Mouse (Mus musculus): ENCODE results near the gene Hspa1a. TPM values are rescaled to one million over a fixed set of nuclear protein-coding genes. Genes with fewer than 3 reads are reported as not detected.
"Not testable (repeated sequence)": the region's sequence is repeated elsewhere in the genome, so short reads cannot be mapped to it uniquely, and the experiment has no call there.

Hspa1a gene
- 1 to 10 TPM; 3.8 to 6.8 TPM for total RNA-seq (2021)
- long read RNA-seq, experiment 1, transcript Hspa1a-201 (1 exons, 2,967 nt) = major isoform, 9 of 9 reads
- long read RNA-seq, experiment 1, partial matches to known transcripts = 0 of 9 reads
- long read RNA-seq, experiment 1, other reads (novel, unspliced or antisense) = 0 of 9 reads
- long read RNA-seq, experiment 2, transcript Hspa1a-201 (1 exons, 2,967 nt) = major isoform, 10 of 10 reads
- long read RNA-seq, experiment 2, partial matches to known transcripts = 0 of 10 reads
- long read RNA-seq, experiment 2, other reads (novel, unspliced or antisense) = 0 of 10 reads

DNA sequence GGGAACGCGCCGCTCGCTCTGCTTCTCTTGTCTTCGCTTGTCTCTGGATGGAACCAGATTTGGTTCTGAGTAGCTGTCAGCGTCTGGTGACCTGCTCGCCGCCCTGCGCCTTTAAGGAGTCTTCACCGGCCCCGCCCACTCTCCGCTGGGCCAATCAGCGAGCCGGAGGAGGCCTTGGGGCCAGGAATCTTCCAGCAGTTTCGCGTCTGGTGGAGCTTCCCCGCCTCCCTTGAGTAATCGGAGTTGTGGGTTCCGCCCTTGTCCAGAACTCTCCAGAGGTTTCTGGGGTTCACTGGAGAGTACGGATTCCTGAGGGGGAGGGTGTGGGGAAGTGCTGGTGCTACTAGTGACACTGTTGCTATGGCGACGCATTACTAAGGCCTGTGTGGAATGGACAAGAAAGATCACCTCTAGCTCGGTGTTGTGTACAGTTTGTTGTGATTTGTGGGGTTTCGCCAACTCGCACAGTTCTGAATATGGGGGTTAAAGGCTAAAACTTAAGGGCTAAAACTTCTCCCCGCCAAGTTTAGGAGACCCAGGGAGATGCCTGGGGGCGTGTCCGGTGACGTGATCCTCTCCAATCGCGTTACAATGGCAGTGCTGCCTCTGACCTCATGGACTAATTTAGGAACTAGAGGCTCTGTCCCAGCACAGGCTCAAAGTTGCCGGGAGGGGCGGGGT lies at the start of gene Hspa1a, which contains the start of gene Hspa1l:
Hspa1a (minus strand) TSS at position 88 of the 681 bp plus-strand sequence.
Hspa1l (plus strand) TSS at position 635 of the 681 bp plus-strand sequence.
- intact Hi-C loops (cut with DNase I; ENCODE audit: low total_unique reads) = not testable (repeated sequence)
- DNase-seq = peak; percentile 82

GRCm38 (mm10) chr17:35021163-35021808 lies 49.3 kb upstream of the Hspa1a start:
- intact Hi-C loops (cut with DNase I; ENCODE audit: low total_unique reads) = loop anchor here (2.0 kb wide), 1 partner anchor 38 kb away; the partner anchor contains the start of gene Ddah2
- DNase-seq = peak; percentile 89

DNA sequence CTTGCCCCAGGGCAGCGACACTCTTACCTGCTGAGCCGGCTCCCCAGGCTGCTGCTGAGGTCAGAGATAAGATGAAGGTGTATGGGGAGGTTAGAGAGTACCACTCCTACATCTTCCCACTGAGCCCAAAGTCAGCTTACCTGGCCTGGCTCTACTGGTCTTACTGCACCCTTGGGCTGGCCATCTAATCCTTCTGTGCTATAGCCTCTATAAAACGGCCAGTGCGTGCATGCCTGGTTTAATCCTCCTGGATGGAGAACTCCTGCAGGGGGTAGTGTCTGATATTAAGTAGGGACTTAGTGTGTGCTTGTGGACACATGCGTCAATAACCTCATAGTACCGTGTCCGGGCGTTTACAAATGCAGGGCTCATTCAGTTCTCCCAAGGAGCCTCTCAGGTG lies 48.6 kb upstream of the Hspa1a start:
- intact Hi-C loops (cut with DNase I; ENCODE audit: low total_unique reads) = loop anchor here (2.0 kb wide), 1 partner anchor 38 kb away; the partner anchor contains the start of gene Ddah2
- no peak for DNase-seq

- intact Hi-C loops (cut with DNase I; ENCODE audit: low total_unique reads) = loop anchor here (2.0 to 5.0 kb wide), 2 partner anchors 39 to 82 kb away; partner anchors contain the start of gene Ddah2
- no peak for DNase-seq
These were observed 47.9 kb upstream of the Hspa1a start for GRCm38 (mm10) chr17:35019894-35020293.

DNA sequence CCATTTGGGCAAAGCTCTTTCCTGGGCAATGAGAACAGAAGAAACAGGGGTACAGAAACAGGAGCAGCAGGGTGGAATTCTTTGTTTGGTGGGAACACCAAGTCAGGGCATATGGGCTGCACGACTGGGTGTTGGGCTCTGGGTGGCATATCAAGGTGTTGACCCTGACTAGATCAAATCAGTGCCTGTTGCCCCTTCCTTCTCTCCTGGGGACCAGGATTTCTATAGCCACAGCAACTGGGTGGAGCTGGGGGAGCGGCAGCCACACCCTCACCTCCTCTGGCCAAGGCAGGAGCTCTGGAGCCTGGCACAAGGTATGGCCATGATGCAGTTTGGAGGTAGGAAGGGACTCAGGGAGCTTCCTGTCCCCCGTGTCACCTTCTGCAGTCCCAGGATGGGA lies 46.2 kb upstream of the Hspa1a start:
- no peak for DNase-seq
- intact Hi-C loops (cut with DNase I; ENCODE audit: low total_unique reads) = loop anchor here (5.0 kb wide), 1 partner anchor 84 kb away; no protein-coding TSS in a partner anchor

DNA sequence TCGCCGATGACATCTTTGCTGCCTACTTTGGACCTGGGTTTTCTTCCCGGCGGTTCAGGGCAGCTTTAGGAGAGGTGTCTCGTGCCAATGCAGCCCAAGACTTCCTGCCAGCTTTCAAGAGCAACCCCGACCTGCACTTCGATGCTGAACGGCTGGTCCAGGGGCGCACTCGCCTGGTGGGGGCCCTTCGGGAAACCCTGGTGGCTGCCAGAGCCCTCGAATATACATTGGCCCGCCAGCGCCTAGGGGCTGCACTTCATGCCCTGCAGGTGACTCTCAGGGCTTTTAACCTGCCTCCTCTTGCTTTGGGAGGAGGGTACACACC lies 45.7 kb upstream of the Hspa1a start:
- intact Hi-C loops (cut with DNase I; ENCODE audit: low total_unique reads) = loop anchor here (5.0 kb wide), 1 partner anchor 85 kb away; no protein-coding TSS in a partner anchor
- DNase-seq = no peak

DNA sequence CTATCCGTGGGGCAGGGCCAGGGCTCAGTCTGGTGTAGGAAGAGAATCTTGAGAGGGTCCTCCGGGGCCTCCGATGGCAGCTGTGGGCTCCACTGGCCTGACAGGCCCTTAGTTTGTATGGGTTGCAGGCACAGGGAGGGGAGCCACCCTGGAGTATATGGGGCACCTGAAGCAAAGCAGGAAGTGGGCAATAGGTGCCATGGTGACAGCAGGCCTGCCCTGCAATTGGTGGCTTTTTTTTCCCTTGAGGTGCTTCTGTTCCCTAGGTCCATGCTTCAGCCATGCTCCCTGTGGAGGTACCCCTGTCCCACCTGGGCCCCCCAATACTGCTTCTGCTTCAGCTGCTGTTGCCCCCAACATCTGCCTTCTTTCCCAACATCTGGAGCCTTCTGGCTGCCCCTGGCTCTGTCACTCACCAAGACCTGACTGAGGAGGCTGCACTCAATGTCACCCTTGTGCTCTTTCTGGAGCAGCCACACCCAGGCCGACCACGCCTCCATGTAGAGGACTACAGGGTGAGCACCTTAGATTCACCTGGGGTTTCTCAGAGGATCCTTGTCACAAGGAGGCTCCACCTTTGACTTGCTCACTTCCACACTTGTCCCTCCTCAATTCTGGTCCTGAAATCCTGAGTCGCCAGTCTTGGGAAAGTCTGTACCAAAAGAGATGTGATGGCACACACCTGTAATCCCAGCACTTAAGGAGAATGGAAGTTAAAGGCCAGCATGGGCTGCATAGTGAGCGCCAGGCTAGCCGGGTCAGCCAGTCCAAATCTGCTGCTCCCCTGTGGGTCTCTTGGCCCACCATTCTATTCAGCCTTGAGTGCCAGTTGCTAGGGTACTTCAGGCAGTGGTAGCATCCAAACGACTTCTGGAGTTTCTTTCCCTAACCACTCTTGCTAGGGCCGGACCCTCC lies 45.1 kb upstream of the Hspa1a start:
- intact Hi-C loops (cut with DNase I; ENCODE audit: low total_unique reads) = loop anchor here (5.0 kb wide), 1 partner anchor 85 kb away; no protein-coding TSS in a partner anchor
- no peak for DNase-seq

- DNase-seq = peak; percentile 40
- intact Hi-C loops (cut with DNase I; ENCODE audit: low total_unique reads) = loop anchor here (5.0 kb wide), 1 partner anchor 86 kb away; no protein-coding TSS in a partner anchor
These were observed 44.4 kb upstream of the Hspa1a start, which contains the start of gene Vwa7 for GRCm38 (mm10) chr17:35016376-35016775. TSS of gene Vwa7 (plus strand) at chr17:35016579.

GRCm38 (mm10) chr17:35015296-35015695 lies 43.3 kb upstream of the Hspa1a start:
- DNase-seq = no peak
- intact Hi-C loops (cut with DNase I; ENCODE audit: low total_unique reads) = loop anchor here (5.0 kb wide), 1 partner anchor 87 kb away; no protein-coding TSS in a partner anchor

- no peak for DNase-seq
- intact Hi-C loops (cut with DNase I; ENCODE audit: low total_unique reads) = no loop called here
These were observed 41.3 kb upstream of the Hspa1a start for GRCm38 (mm10) chr17:35013221-35013620.

DNA sequence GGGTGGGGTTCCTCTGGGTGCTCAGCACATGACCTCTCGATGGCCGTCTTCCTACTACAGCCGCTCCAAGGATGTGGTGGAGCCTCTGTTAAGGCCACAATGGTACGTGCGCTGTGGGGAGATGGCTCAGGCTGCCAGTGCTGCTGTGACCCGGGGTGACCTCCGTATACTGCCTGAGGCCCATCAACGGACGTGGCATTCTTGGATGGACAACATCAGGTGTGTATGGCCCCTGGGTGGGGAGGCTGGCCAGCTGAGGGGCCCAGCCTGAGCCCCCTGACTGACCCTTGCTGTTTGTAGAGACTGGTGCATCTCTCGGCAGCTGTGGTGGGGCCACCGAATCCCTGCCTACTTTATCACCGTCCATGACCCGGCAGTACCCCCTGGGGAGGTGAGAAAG lies 40.5 kb upstream of the Hspa1a start:
- no peak for DNase-seq
- intact Hi-C loops (cut with DNase I; ENCODE audit: low total_unique reads) = no loop called here

DNA sequence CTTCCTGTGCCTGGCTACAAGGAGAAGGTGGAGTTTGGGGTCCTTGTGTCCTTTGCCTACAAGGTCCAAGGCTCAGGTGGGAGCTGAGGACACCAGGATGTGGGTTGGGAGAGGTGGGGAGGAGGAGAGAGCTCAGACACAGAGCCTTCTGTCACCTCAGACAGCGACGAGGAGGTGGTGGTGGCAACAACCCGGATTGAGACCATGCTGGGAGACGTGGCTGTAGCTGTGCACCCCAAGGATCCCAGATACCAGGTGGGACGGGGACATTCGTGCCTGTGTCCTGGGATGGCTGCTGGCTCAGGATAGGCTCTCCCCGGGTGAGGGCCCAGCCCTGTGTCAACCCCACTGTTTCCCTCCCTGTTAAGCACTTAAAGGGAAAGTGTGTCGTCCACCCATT lies 39.5 kb upstream of the Hspa1a start:
- no peak for DNase-seq
- intact Hi-C loops (cut with DNase I; ENCODE audit: low total_unique reads) = no loop called here

DNA sequence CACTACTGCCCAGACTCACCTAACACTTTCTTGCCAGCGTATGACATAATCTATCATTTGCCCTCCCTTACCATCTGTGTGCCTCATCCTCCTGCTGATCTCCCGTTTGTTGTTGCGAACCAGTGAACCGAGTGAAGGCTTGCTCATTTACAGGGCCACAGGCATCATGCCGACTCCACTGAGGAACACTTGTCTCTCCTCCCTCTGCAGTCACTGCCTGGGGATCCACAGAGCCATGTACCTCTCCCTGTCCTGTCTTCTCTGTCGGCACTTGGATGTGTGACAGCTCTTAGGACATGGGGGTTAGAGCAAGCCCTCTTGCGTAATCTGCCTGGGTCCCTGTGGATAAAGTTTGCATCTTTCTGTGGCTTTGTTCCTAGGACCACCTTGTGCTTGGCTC lies 37.6 kb upstream of the Hspa1a start:
- intact Hi-C loops (cut with DNase I; ENCODE audit: low total_unique reads) = no loop called here
- DNase-seq = no peak

DNA sequence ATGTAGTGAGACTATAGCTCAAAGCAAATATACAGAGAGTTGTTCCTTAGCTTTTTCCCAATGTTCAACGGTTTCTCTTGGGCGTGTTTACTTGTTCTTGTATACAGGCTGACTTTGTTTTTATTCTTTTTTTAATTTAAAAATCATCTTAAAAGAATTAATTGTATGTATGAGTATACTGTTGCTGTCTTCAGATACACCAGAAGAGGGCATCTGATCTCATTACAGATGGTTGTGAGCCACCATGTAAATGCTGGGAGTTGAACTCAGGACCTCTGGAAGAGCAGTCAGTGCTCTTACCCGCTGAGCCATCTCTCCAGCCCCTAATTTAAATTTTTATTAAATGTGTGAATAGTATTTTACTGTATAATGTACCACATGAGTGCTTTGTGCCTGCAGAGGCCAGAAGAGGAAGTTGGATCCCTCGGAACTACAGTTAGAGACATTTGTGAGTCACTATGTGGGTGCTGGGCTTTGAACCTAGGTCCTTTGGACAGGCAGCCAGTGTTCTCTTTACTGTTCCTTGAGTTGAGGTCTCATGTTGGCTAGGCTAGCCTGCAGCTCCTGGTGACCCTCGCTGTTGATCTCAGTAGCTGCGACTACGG lies 35.5 kb upstream of the Hspa1a start:
- intact Hi-C loops (cut with DNase I; ENCODE audit: low total_unique reads) = no loop called here
- no peak for DNase-seq

DNA sequence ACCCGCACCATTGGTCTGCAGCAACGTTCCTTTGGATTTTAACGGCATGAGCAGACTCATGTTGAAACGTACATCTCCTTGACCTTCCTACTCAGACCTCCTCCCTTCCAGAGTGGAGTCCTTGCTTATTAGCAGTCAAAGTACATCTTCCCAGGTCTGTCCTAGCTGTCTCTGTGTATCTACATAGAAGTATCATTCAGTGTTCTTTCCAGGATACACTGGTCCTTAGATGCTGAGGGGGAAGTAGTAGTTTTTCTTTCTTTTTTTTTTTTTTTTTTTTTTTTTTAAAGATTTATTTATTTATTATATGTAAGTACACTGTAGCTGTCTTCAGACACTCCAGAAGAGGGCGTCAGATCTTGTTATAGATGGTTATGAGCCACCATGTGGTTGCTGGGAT lies 33.9 kb upstream of the Hspa1a start:
- intact Hi-C loops (cut with DNase I; ENCODE audit: low total_unique reads); DNase-seq: not testable (repeated sequence)

GRCm38 (mm10) chr17:35005158-35005557 lies 33.2 kb upstream of the Hspa1a start:
- intact Hi-C loops (cut with DNase I; ENCODE audit: low total_unique reads) = no loop called here
- DNase-seq = no peak

- intact Hi-C loops (cut with DNase I; ENCODE audit: low total_unique reads) = no loop called here
- DNase-seq = no peak
These were observed 32.2 kb upstream of the Hspa1a start for GRCm38 (mm10) chr17:35004075-35004717.

Measured in gastrocnemius, postnatal 14 days (tissue).